Mouse (Mus musculus) lung, adult 2 months (tissue): Measurements from ENCODE around the gene Frs3.

Source experiments
- CTCF ChIP-seq: fragments of 200-500 bp; IDR thresholded peaks from 2 replicates; pipeline ENCODE4 v1.5.1; 2011; ENCODE audit warnings: mild to moderate bottlenecking, low read length, control low read depth; ENCODE audit not compliant: insufficient read depth
- POLR2A ChIP-seq: fragments of 200-500 bp; IDR thresholded peaks from 2 replicates; pipeline ENCODE4 v1.6.1; 2011; ENCODE audit warnings: low read depth, mild to moderate bottlenecking, control low read depth, low read length, borderline replicate concordance; ENCODE audit errors: extremely low read depth

DNA sequence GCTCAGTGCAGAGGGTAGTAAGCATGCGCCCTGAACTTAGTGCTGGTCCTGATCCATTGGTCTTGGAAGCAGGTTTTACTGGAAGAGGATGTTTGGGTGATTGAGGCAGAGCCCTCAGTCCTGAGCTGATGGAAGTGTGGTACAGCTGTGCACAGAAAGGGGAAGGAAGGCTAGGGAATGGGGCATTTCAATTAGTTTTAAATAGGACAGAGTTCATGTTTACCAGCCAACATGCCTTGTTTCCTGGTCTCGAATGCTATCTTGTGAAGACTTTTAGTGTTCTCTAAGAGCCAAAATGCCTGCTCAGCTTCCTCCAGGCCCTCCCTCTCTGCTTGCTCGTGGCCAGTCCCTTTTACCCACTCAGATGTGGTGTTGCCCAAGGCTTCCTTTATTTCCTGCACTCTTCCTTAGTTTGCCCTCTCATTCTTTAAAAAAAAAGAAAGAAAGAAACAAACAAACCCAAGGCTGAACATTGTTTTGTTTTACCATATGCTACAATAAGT, 30.0 kb upstream of the Frs3 start:
- no peak for TF ChIP-seq POLR2A
- TF ChIP-seq CTCF, result no peak
